24 mouse cellular contexts compared by ENCODE assay signal in genomic region chr16:41640876-41641275, GRCm38 (mm10).
DNase-seq lines count a peak whose midpoint lies in the region; ATAC-seq and TF ChIP-seq lines count a peak whose summit lies in the region.
"Had no signal": no experiment of that assay in that cellular context is flagged by ENCODE, and none has a peak within 500 bp of the region (broad histone marks: within the 10 kb centered on the region; RNA-seq: fewer than 3 reads in every experiment).

No protein-coding gene starts in this region.

- no peaks in the 10 kb centered on the region for H3K27me3 ChIP-seq in hindbrain, postnatal 0 days (ENCODE audit: insufficient read depth, low read length)
- H3K27me3 ChIP-seq in hindbrain, embryonic 12.5 days = no peaks in the 10 kb centered on the region
- H3K27me3 ChIP-seq: embryonic facial prominence, embryonic 13.5 days; heart, embryonic 13.5 days; intestine, embryonic 15.5 days; neural tube, embryonic 12.5 days had no signal

- no peak overlapping the region for H3K27ac ChIP-seq in hindbrain, postnatal 0 days
- no peak overlapping the region for H3K27ac ChIP-seq in hindbrain, embryonic 12.5 days
- H3K27ac ChIP-seq: embryonic facial prominence, embryonic 13.5 days; heart, embryonic 13.5 days; hindbrain, embryonic 10.5 days; intestine, embryonic 15.5 days; liver, embryonic 14.5 days; neural tube, embryonic 12.5 days had no signal

- no peak for ATAC-seq in hindbrain, postnatal 0 days
- ATAC-seq in hindbrain, embryonic 12.5 days (ENCODE audit: low FRiP score) = no peak
- no peak for ATAC-seq in erythroid progenitor cell, adult 5-6 weeks (replicated peaks; ENCODE audit: low FRiP score, poor library complexity, severe bottlenecking)
- ATAC-seq: hindbrain, embryonic 16.5 days; intestine, embryonic 15.5 days had no signal

- no peaks in the 10 kb centered on the region for H3K4me1 ChIP-seq in hindbrain, postnatal 0 days (ENCODE audit: insufficient read depth, low read length)
- H3K4me1 ChIP-seq in hindbrain, embryonic 12.5 days = 0 out of 2 replicates have a peak, but pooled peaks cover 2% of the 10 kb centered on the region
- H3K4me1 ChIP-seq: heart, embryonic 13.5 days; hindbrain, embryonic 10.5 days; intestine, embryonic 15.5 days; neural tube, embryonic 12.5 days had no signal

- no peak overlapping the region for H3K4me3 ChIP-seq in hindbrain, postnatal 0 days (ENCODE audit: low read length)
- H3K4me3 ChIP-seq in hindbrain, embryonic 12.5 days = no peak overlapping the region
- H3K4me3 ChIP-seq: embryonic facial prominence, embryonic 13.5 days; heart, embryonic 13.5 days; hindbrain, embryonic 10.5 days; intestine, embryonic 15.5 days; myocyte; neural tube, embryonic 12.5 days had no signal

- WGBS in hindbrain, postnatal 0 days = 37% methylated on average over 2 of the region's 2 CpGs
- WGBS in hindbrain, embryonic 12.5 days = 59% methylated on average over 2 of the region's 2 CpGs

- no peak overlapping the region for H3K9ac ChIP-seq in hindbrain, postnatal 0 days (replicated peaks; ENCODE audit: low read length)
- no peak overlapping the region for H3K9ac ChIP-seq in hindbrain, embryonic 12.5 days
- H3K9ac ChIP-seq: embryonic facial prominence, embryonic 13.5 days; heart, embryonic 13.5 days; intestine, embryonic 15.5 days; liver, embryonic 14.5 days; lung, embryonic 14.5 days; neural tube, embryonic 12.5 days had no signal

- no peaks in the 10 kb centered on the region for H3K9me3 ChIP-seq in hindbrain, postnatal 0 days (ENCODE audit: low read length)
- no peaks in the 10 kb centered on the region for H3K9me3 ChIP-seq in hindbrain, embryonic 12.5 days (replicated peaks)
- H3K9me3 ChIP-seq: embryonic facial prominence, embryonic 13.5 days; heart, embryonic 13.5 days; hindbrain, embryonic 10.5 days; intestine, embryonic 15.5 days; neural tube, embryonic 12.5 days had no signal

- DNase-seq in hindbrain, postnatal 0 days (ENCODE audit: low spot score) = peak; percentile 25
- peak; percentile 59 for DNase-seq in ES-CJ7 (ENCODE audit: low read depth, low spot score)
- DNase-seq in R1 (ENCODE audit: low read depth, low spot score) = peak; percentile 75
- DNase-seq in retina, embryonic 14.5 days (ENCODE audit: low spot score) = peak; percentile 36
- DNase-seq: adrenal gland, postnatal 10 days; B cell, adult 2 months; gastrocnemius, postnatal 10 days; heart, postnatal 10 days; kidney, adult 2 months; kidney, postnatal 4 days; layer of hippocampus, postnatal 36 days; liver; lung, embryonic 14.5 days; lung, postnatal 14 days had no signal

- H3K36me3 ChIP-seq in hindbrain, postnatal 0 days (ENCODE audit: insufficient read depth, low read length) = no peaks in the 10 kb centered on the region
- H3K36me3 ChIP-seq in hindbrain, embryonic 12.5 days = no peaks in the 10 kb centered on the region
- H3K36me3 ChIP-seq: embryonic facial prominence, embryonic 13.5 days; heart, embryonic 13.5 days; hindbrain, embryonic 10.5 days; intestine, embryonic 15.5 days; neural tube, embryonic 12.5 days had no signal

- no peak for TF ChIP-seq CTCF in hindbrain, postnatal 0 days (IDR thresholded peaks at IDR 0.05; ENCODE audit: low read depth)

- H3K4me2 ChIP-seq in hindbrain, postnatal 0 days (ENCODE audit: low read depth, low read length) = no peak overlapping the region
- no peak overlapping the region for H3K4me2 ChIP-seq in hindbrain, embryonic 12.5 days (replicated peaks)
- H3K4me2 ChIP-seq: embryonic facial prominence, embryonic 13.5 days; heart, embryonic 13.5 days; intestine, embryonic 15.5 days; lung, embryonic 14.5 days; neural tube, embryonic 12.5 days had no signal

Comparison
In these comparisons a context has a peak if more than half of its experiments do, and no peak if none do; other contexts are left out.
1. DNase-seq: peak in every context shown above with its lines; median percentile 75 in R1; 59 in ES-CJ7; 36 in retina, embryonic 14.5 days; 25 in hindbrain, postnatal 0 days.